Mouse (Mus musculus) MEL (cell line): ENCODE measurements around the gene Klk1b27. TPM values are rescaled to one million over a fixed set of nuclear protein-coding genes. Genes with fewer than 3 reads are reported as not detected.
"Not testable (repeated sequence)": the region's sequence is repeated elsewhere in the genome, so short reads cannot be mapped to it uniquely, and the experiment has no call there.

Source experiments
- DNase-seq: peaks from one replicate; pipeline ENCODE4 v3.0.0; 2011; ENCODE audit warnings: low read depth, low spot score
- H3K27ac ChIP-seq: 2 replicates; pipeline ENCODE4 v1.5.1; 2012; ENCODE audit warnings: low read depth, mild to moderate bottlenecking, control low read depth, low read length, moderate library complexity; ENCODE audit not compliant: control insufficient read depth
- H3K27me3 ChIP-seq, 2 experiments: fragments of 150-350 bp in 1 of 2; sonication (generic) in 1 of 2; 2 replicates each; pipeline ENCODE4 v1.6.1; 2012; ENCODE audit warnings: low read length in 2 of 2, mild to moderate bottlenecking in 2 of 2, improper control_type of control experiment in 1 of 2, moderate library complexity in 1 of 2; ENCODE audit not compliant: insufficient read depth in 2 of 2, control insufficient read depth in 1 of 2
- H3K36me3 ChIP-seq, 2 experiments: 2 replicates each; pipeline ENCODE4 v1.6.1; 2012 to 2014; ENCODE audit warnings: low read length in 2 of 2, improper control_type of control experiment in 1 of 2, inconsistent platforms in 1 of 2, mild to moderate bottlenecking in 1 of 2; ENCODE audit not compliant: insufficient read depth in 2 of 2, control insufficient read depth in 1 of 2
- H3K4me1 ChIP-seq, 2 experiments: fragments of 150-350 bp in 1 of 2; sonication (generic) in 1 of 2; 2 replicates each; pipeline ENCODE4 v1.6.1; 2012; ENCODE audit warnings: low read length in 2 of 2, improper control_type of control experiment in 1 of 2, mild to moderate bottlenecking in 1 of 2; ENCODE audit not compliant: insufficient read depth in 2 of 2, control insufficient read depth in 1 of 2
- H3K4me3 ChIP-seq, 2 experiments: fragments of 150-350 bp in 1 of 2; sonication (generic) in 1 of 2; 2 replicates each; pipeline ENCODE4 v1.5.1; 2012; ENCODE audit warnings: low read depth in 2 of 2, low read length in 2 of 2, mild to moderate bottlenecking in 2 of 2, moderate library complexity in 2 of 2, control low read depth in 1 of 2, improper control_type of control experiment in 1 of 2; ENCODE audit not compliant: control insufficient read depth in 1 of 2, insufficient read depth in 1 of 2
- H3K79me2 ChIP-seq: 2 replicates; pipeline ENCODE4 v1.6.1; 2012; ENCODE audit warnings: mild to moderate bottlenecking, low read length, moderate library complexity; ENCODE audit not compliant: control insufficient read depth, poor library complexity, insufficient read depth
- H3K9ac ChIP-seq: 2 replicates; pipeline ENCODE4 v1.6.1; 2012; ENCODE audit warnings: low read depth, mild to moderate bottlenecking, control low read depth, low read length, moderate library complexity; ENCODE audit not compliant: control insufficient read depth, poor library complexity, severe bottlenecking
- H3K9me3 ChIP-seq: fragments of 150-350 bp; sonication (generic); replicated peaks from 2 replicates; pipeline ENCODE4 v1.6.1; 2012; ENCODE audit warnings: mild to moderate bottlenecking, low read length, improper control_type of control experiment, moderate library complexity; ENCODE audit not compliant: insufficient read depth
- GABPA ChIP-seq: IDR thresholded peaks from 2 replicates; pipeline ENCODE4 v1.6.1; 2012; ENCODE audit warnings: low read depth, mild to moderate bottlenecking, inconsistent platforms, low read length, improper control_type of control experiment, moderate library complexity
- JUND ChIP-seq: IDR thresholded peaks from 2 replicates; pipeline ENCODE4 v1.6.1; 2011; ENCODE audit warnings: low read depth, mild to moderate bottlenecking, improper control_type of control experiment, low read length
- MYC ChIP-seq: IDR thresholded peaks from 2 replicates; pipeline ENCODE4 v1.6.1; 2011; ENCODE audit warnings: low read depth, mild to moderate bottlenecking, low read length, improper control_type of control experiment, moderate library complexity
- USF2 ChIP-seq, 2 experiments: IDR thresholded peaks; 2 replicates each; pipeline ENCODE4 v1.6.1; 2011 to 2012; ENCODE audit warnings: improper control_type of control experiment in 2 of 2, low read length in 2 of 2, borderline replicate concordance in 1 of 2, inconsistent platforms in 1 of 2, low read depth in 1 of 2, mild to moderate bottlenecking in 1 of 2; ENCODE audit not compliant: insufficient read depth in 1 of 2
- ZKSCAN1 ChIP-seq: IDR thresholded peaks from 2 replicates; pipeline ENCODE4 v1.6.1; 2012; ENCODE audit warnings: low read depth, mild to moderate bottlenecking, inconsistent platforms, low read length, improper control_type of control experiment, moderate library complexity
- ZMIZ1 ChIP-seq: IDR thresholded peaks from 2 replicates; pipeline ENCODE4 v1.6.1; 2012; ENCODE audit warnings: low read depth, mild to moderate bottlenecking, inconsistent platforms, low read length, improper control_type of control experiment, moderate library complexity
- polyA plus RNA-seq, 2 experiments: library from polyadenylated mRNA; stranded (reverse) in 1 of 2; unstranded in 1 of 2; fragments of >175 nt in 1 of 2; fragments of >200 nt in 1 of 2; gene quantifications; 2 replicates each; pipeline versions ENCODE4 v1.2.1 to v1.2.4; 2012; ENCODE audit warnings: low replicate concordance in 2 of 2, low read depth in 1 of 2; ENCODE audit not compliant: insufficient read length in 2 of 2, insufficient read depth in 1 of 2, missing spikeins in 1 of 2
- total RNA-seq: library from RNA; depleted of rRNA; stranded (reverse); fragments of 300-350 nt; gene quantifications from 2 replicates; pipeline ENCODE4 v1.2.3, GENCODE M21; 2012; rRNA removed

Klk1b27 gene
- not detected in 2 replicates for total RNA-seq
- not detected for polyA plus RNA-seq

DNA sequence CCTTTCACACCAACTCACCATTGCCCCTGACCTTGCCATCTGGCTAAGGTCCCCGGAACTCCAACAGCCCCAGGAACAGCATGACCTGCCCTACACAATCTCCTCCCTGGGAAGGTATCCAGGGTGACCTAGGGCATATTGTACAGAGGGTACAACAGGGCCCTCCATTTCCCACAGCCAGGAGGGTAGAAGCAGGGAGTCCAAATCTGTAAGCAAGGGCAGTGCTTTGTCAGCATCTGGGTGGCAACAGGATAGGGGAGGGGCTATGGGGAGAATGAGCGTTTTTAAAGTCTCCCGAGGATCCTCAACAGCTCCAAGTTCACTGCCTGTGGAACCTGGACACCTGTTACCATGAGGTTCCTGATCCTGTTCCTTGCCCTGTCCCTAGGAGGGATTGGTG is at the start of gene Klk1b27:
Klk1b27 (plus strand) TSS at position 301 of the 400 bp plus-strand sequence.
- H3K36me3 ChIP-seq, H3K4me1 ChIP-seq, H3K79me2 ChIP-seq, DNase-seq, H3K4me3 ChIP-seq, H3K9ac ChIP-seq, H3K27ac ChIP-seq, H3K9me3 ChIP-seq, H3K27me3 ChIP-seq: not testable (repeated sequence)

DNA sequence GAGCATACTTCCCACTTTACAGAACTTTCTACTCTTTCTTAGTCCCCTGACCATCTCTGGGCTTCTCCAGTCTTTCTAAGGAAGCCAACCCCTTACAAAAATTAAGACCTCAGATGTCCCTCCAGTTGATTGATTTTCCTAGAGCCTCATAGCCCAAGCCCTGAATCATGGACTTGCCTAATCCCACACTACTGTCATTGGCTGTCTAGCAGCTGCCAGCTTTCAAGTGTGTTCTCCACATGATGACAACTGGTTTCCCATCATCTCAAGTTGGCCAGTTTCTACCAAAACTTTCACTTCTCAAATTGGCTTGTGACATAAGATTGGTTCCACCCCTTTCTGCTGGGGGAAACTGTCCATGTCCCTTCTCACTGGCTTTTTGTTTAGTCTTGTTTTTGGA is 47.2 kb upstream of the Klk1b27 start:
- no peaks in the 10 kb centered on the region for H3K79me2 ChIP-seq
- H3K36me3 ChIP-seq = no peaks in the 10 kb centered on the region
- H3K27ac ChIP-seq = no peak overlapping the region

DNA sequence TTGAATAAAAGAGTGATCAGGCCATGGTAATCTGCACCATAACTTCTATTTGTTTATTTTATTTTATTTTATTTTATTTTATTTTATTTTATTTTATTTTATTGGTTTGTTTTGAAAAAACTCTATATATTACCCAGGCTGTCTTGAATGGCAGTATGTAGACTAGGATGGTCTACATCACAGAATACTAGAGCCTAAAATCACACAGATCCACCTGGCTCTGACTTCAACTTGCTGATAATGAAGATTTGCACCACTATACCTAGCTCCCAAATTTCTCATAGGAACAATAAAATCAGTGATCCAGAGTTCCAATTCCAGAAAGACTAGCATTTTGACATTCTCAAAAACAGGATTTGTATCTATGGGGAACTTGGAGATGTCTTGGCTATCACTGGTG is 40.2 kb upstream of the Klk1b27 start, which contains the start of gene Klk1b26:
Klk1b26 (plus strand) TSS at position 301 of the 400 bp plus-strand sequence.
- not testable (repeated sequence) for H3K4me3 ChIP-seq, H3K79me2 ChIP-seq, H3K27ac ChIP-seq, H3K4me1 ChIP-seq, H3K36me3 ChIP-seq, H3K9ac ChIP-seq, DNase-seq, H3K27me3 ChIP-seq, H3K9me3 ChIP-seq

More for the DNA sequence above, 47.2 kb upstream of the Klk1b27 start:
- Histone ChIP-seq H3K4me1 (no peaks in the 10 kb centered on the region), H3K9ac (no peak overlapping the region), H3K9me3 (no peaks in the 10 kb centered on the region), H3K4me3 (no peak overlapping the region)
- DNase-seq = no peak
- TF ChIP-seq GABPA (no peak), ZMIZ1 (no peak), MYC (no peak), JUND (no peak), USF2 (IDR thresholded peaks at IDR 0.05; ENCODE audit: borderline replicate concordance in 1 of 2, insufficient read depth in 1 of 2, low read depth in 1 of 2, low read length in 2 of 2) (no peak), ZKSCAN1 (no peak)
- TF ChIP-seq, all 39 proteins: peak for 0
- H3K27me3 ChIP-seq = no peaks in the 10 kb centered on the region

DNA sequence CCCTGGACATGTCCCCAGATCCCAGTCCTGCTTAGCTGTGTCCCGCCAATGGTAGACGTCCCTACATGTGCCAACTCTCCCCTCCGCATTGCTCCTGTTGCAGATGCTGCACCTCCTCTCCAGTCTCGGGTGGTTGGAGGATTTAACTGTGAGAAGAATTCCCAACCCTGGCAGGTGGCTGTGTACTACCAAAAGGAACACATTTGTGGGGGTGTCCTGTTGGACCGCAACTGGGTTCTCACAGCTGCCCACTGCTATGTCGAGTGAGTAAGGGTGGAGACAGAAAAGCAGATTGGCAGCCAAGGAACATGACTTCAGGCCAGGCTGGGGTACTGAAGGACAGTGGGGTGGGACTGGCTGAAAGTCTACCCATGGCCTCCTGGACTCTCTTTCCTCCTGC is 37.4 kb upstream of the Klk1b27 start:
- H3K9me3 ChIP-seq, H3K4me1 ChIP-seq, DNase-seq: not testable (repeated sequence)

More for the DNA sequence above, 37.4 kb upstream of the Klk1b27 start:
- H3K27me3 ChIP-seq, H3K4me3 ChIP-seq, H3K79me2 ChIP-seq, H3K27ac ChIP-seq, H3K36me3 ChIP-seq, H3K9ac ChIP-seq: not testable (repeated sequence)
